Comparison of ENCODE assay signal across 8 mouse cellular contexts in the genomic region with DNA sequence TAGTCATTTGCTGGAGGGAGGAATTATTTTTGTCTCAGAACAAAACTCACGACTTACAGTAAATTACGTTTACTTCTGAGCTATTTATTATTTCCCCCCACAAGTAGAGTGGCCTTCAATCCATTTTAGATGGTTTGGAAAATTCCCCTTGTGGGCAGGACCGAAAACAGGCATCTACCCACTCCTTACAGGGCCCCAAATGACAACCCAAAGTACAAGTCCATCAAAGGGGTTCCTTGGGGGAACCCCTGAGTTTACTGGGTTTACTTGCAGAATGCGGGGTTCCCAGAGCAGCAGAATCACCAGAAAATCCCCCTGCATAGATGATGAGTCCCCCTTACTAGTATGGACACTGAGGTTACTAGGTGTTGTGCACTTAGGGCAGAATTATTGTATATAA. TPM values are rescaled to one million over a fixed set of nuclear protein-coding genes. Genes with fewer than 3 reads are reported as not detected.
DNase-seq lines count a peak whose midpoint lies in the region; ATAC-seq and TF ChIP-seq lines count a peak whose summit lies in the region.

No protein-coding gene starts in this region.

- H3K36me3 ChIP-seq in heart, embryonic 13.5 days: peaks cover 35% of the 10 kb centered on the region
- peaks cover 32 to 40% of the 10 kb centered on the region in 2 experiments for H3K36me3 ChIP-seq in CH12.LX (replicated peaks in 1 of 2; ENCODE audit: control insufficient read depth in 1 of 2, insufficient read depth in 1 of 2, low read length in 1 of 2)
- H3K36me3 ChIP-seq in forebrain, postnatal 0 days (ENCODE audit: insufficient read depth): peaks cover 33% of the 10 kb centered on the region
- peaks cover 27% of the 10 kb centered on the region for H3K36me3 ChIP-seq in liver, postnatal 0 days (replicated peaks; ENCODE audit: insufficient read depth, low read length)

- H3K27me3 ChIP-seq in heart, embryonic 13.5 days (replicated peaks): no peaks in the 10 kb centered on the region
- H3K27me3 ChIP-seq in CH12.LX (replicated peaks): no peaks in the 10 kb centered on the region
- H3K27me3 ChIP-seq in forebrain, postnatal 0 days (ENCODE audit: insufficient read depth, low read length): no peaks in the 10 kb centered on the region
- H3K27me3 ChIP-seq in liver, postnatal 0 days (ENCODE audit: insufficient read depth, low read length): no peaks in the 10 kb centered on the region

- WGBS in heart, embryonic 13.5 days: 38% methylated on average over 4 of the region's 4 CpGs
- WGBS in forebrain, postnatal 0 days: 36% methylated on average over 4 of the region's 4 CpGs
- 25% methylated on average over 4 of the region's 4 CpGs for WGBS in liver, postnatal 0 days (ENCODE audit: insufficient replicate concordance)

- in situ Hi-C loops in CH12.LX (cut with MboI; ENCODE audit: low pct_ligation_motif_present, low pct_unique_long_range_greater_than_20kb, low sequenced_read_pairs): loop anchor here (10.0 kb wide), 1 partner anchor 227 kb away; a partner anchor contains a TSS

- no peak for TF ChIP-seq CTCF in CH12.LX (conservative IDR thresholded peaks at IDR 0.05 in 1 of 2, IDR thresholded peaks at IDR 0.05 in 1 of 2; ENCODE audit: low read depth in 2 of 2, low read length in 2 of 2)
- no peak for TF ChIP-seq CTCF in forebrain, postnatal 0 days (IDR thresholded peaks at IDR 0.05; ENCODE audit: low read depth)
- TF ChIP-seq CTCF in liver, postnatal 0 days (IDR thresholded peaks at IDR 0.05; ENCODE audit: low read depth): no peak

- H3K4me1 ChIP-seq in heart, embryonic 13.5 days: peaks cover 17% of the 10 kb centered on the region
- peaks cover 11 to 40% of the 10 kb centered on the region in 2 experiments for H3K4me1 ChIP-seq in CH12.LX (ENCODE audit: control insufficient read depth in 1 of 2, insufficient read depth in 2 of 2)
- H3K4me1 ChIP-seq in forebrain, postnatal 0 days (ENCODE audit: insufficient read depth): no peaks in the 10 kb centered on the region
- H3K4me1 ChIP-seq in liver, postnatal 0 days (ENCODE audit: insufficient read depth): peaks cover 26% of the 10 kb centered on the region

- no peak for TF ChIP-seq RAD21 in CH12.LX (IDR thresholded peaks at IDR 0.05; ENCODE audit: low read depth, low read length)

- peak overlapping the region; percentile 80 for H3K4me2 ChIP-seq in heart, embryonic 13.5 days
- H3K4me2 ChIP-seq in CH12.LX (ENCODE audit: insufficient read depth, low read depth, poor library complexity, severe bottlenecking): peak overlapping the region; percentile 79
- peak overlapping the region; percentile 64 for H3K4me2 ChIP-seq in forebrain, postnatal 0 days (ENCODE audit: low read depth)
- H3K4me2 ChIP-seq in liver, postnatal 0 days (ENCODE audit: low read depth, low read length): peak overlapping the region; percentile 68

- DNase-seq in heart, adult 9 months (ENCODE audit: low spot score in 2 of 2): no peak
- no peak for DNase-seq in CH12.LX (ENCODE audit: extremely low read depth)
- DNase-seq in forebrain, postnatal 0 days: no peak
- no peak for DNase-seq in liver, postnatal 0 days
- no peak for DNase-seq in right cerebral cortex, postnatal 14 days
- DNase-seq in B cell, adult 2 months: no peak
- DNase-seq in retina, postnatal 1 day: no peak

- dilution Hi-C loops in CH12.LX (cut with MboI; ENCODE audit: extremely low pct_ligation_motif_present, extremely low pct_unique_long_range_greater_than_20kb, low sequenced_read_pairs): no loop called here

- H3K27ac ChIP-seq in heart, embryonic 13.5 days (replicated peaks): 0 out of 2 replicates have a peak overlapping the region, but pooled peaks have one; percentile 69
- H3K27ac ChIP-seq in CH12.LX (ENCODE audit: insufficient read depth, low read depth): no peak overlapping the region
- H3K27ac ChIP-seq in forebrain, postnatal 0 days (ENCODE audit: low read depth, low read length): no peak overlapping the region
- H3K27ac ChIP-seq in liver, postnatal 0 days (ENCODE audit: low read depth): peak overlapping the region; percentile 81; the same call in 1 of the 2 replicates

- H3K4me3 ChIP-seq in heart, embryonic 13.5 days: peak overlapping the region; percentile 80
- H3K4me3 ChIP-seq in CH12.LX (replicated peaks in 1 of 3; ENCODE audit: low read depth in 2 of 3, low read length in 2 of 3, poor library complexity in 1 of 3): peak overlapping the region; percentile 83 to 99 (median 93)
- peak overlapping the region; percentile 92 for H3K4me3 ChIP-seq in forebrain, postnatal 0 days (ENCODE audit: low read depth, low read length)
- peak overlapping the region; percentile 94 for H3K4me3 ChIP-seq in liver, postnatal 0 days (ENCODE audit: low read depth, low read length)

- TF ChIP-seq EP300 in CH12.LX (IDR thresholded peaks at IDR 0.05; ENCODE audit: low read length): no peak
- no peak for TF ChIP-seq EP300 in liver, postnatal 0 days (IDR thresholded peaks at IDR 0.05; ENCODE audit: low read depth)

- TF ChIP-seq POLR2A in CH12.LX (IDR thresholded peaks at IDR 0.05; ENCODE audit: low read depth, low read length): no peak

- no peak for ATAC-seq in heart, embryonic 13.5 days (ENCODE audit: extremely low read depth, insufficient number of reproducible peaks, low FRiP score, low TSS enrichment)
- no peak for ATAC-seq in forebrain, postnatal 0 days
- ATAC-seq in liver, postnatal 0 days: no peak

- H3K79me2 ChIP-seq in CH12.LX (replicated peaks; ENCODE audit: control insufficient read depth, extremely low read depth, insufficient read depth, poor library complexity, severe bottlenecking): no peaks in the 10 kb centered on the region

- peak overlapping the region; percentile 87 for H3K9ac ChIP-seq in heart, embryonic 13.5 days
- peak overlapping the region; percentile 52; the same call in 1 of the 2 replicates for H3K9ac ChIP-seq in CH12.LX (ENCODE audit: insufficient read depth, low read depth)
- H3K9ac ChIP-seq in forebrain, postnatal 0 days: peak overlapping the region; percentile 74
- peak overlapping the region; percentile 81 for H3K9ac ChIP-seq in liver, postnatal 0 days (replicated peaks)

- no peaks in the 10 kb centered on the region for H3K9me3 ChIP-seq in heart, embryonic 13.5 days
- H3K9me3 ChIP-seq in CH12.LX (replicated peaks; ENCODE audit: low read length): no peaks in the 10 kb centered on the region
- no peaks in the 10 kb centered on the region for H3K9me3 ChIP-seq in forebrain, postnatal 0 days (ENCODE audit: low read length)
- H3K9me3 ChIP-seq in liver, postnatal 0 days (ENCODE audit: low read length): no peaks in the 10 kb centered on the region

TF ChIP-seq in CH12.LX, 34 proteins besides CTCF, POLR2A, EP300 and RAD21 (continues in another document):
- no peak for TF ChIP-seq ETS1 (conservative IDR thresholded peaks at IDR 0.05; ENCODE audit: low read depth, low read length)
- TF ChIP-seq ELF1 (IDR thresholded peaks at IDR 0.05; ENCODE audit: low read depth, low read length): no peak
- no peak for TF ChIP-seq JUND (conservative IDR thresholded peaks at IDR 0.05; ENCODE audit: low read depth, low read length)
- TF ChIP-seq E2F4 (IDR thresholded peaks at IDR 0.05; ENCODE audit: insufficient replicate concordance, low read depth, low read length): no peak
- TF ChIP-seq ZMIZ1 (IDR thresholded peaks at IDR 0.05; ENCODE audit: low read depth, low read length): no peak
- TF ChIP-seq ZKSCAN1 (IDR thresholded peaks at IDR 0.05; ENCODE audit: borderline replicate concordance, low read depth, low read length): no peak
- TF ChIP-seq NELFE (IDR thresholded peaks at IDR 0.05; ENCODE audit: low read depth, low read length): no peak
- TF ChIP-seq ZNF384 (IDR thresholded peaks at IDR 0.05; ENCODE audit: low read depth, low read length): no peak
- TF ChIP-seq RCOR1 (conservative IDR thresholded peaks at IDR 0.05; ENCODE audit: low read depth, low read length): no peak
- no peak for TF ChIP-seq TBP (conservative IDR thresholded peaks at IDR 0.05; ENCODE audit: low read depth, low read length)
- no peak for TF ChIP-seq MEF2A (IDR thresholded peaks at IDR 0.05; ENCODE audit: borderline replicate concordance, low read depth, low read length)
- no peak for TF ChIP-seq CHD1 (IDR thresholded peaks at IDR 0.05; ENCODE audit: low read depth, low read length)

RNA-seq across cellular contexts. Expression of a gene that starts 0.8 kb away (rescaled TPM):
- 25.0 and 28.8 TPM in 2 replicates for polyA plus RNA-seq in heart, embryonic 13.5 days (2015; fragmentation: Nextera tagmentation; extraction: Ambion mirVana)
- total RNA-seq in CH12.LX (2012; rRNA removed) (18.3 and 20.3 TPM in 2 replicates), CH12.LX (2014; rRNA removed) (16.4 and 16.5 TPM in 2 replicates)
- 27.4 and 27.8 TPM in 2 replicates for polyA plus RNA-seq in CH12.LX (2012; ENCODE audit: insufficient read length, low read depth)
- 53.0 and 54.6 TPM in 2 replicates for total RNA-seq in forebrain, postnatal 0 days (2014; rRNA removed)
- polyA plus RNA-seq in forebrain, postnatal 0 days (2015; fragmentation: Nextera tagmentation; extraction: Ambion mirVana): 38.9 and 42.0 TPM in 2 replicates
- 12.0 and 13.2 TPM in 2 replicates for polyA plus RNA-seq in liver, postnatal 0 days (2015; fragmentation: Nextera tagmentation; extraction: Ambion mirVana)

RNA-seq across cellular contexts. Expression of a gene that starts 10.8 kb away (rescaled TPM):
- polyA plus RNA-seq in heart, embryonic 13.5 days (2015; fragmentation: Nextera tagmentation; extraction: Ambion mirVana): 526 and 595 TPM in 2 replicates
- total RNA-seq in CH12.LX (2012; rRNA removed) (108 and 122 TPM in 2 replicates), CH12.LX (2014; rRNA removed) (260 and 300 TPM in 2 replicates)
- polyA plus RNA-seq in CH12.LX (2012; ENCODE audit: insufficient read length, low read depth): 200 and 201 TPM in 2 replicates
- total RNA-seq in forebrain, postnatal 0 days (2014; rRNA removed): 143 and 190 TPM in 2 replicates
- 432 and 524 TPM in 2 replicates for polyA plus RNA-seq in forebrain, postnatal 0 days (2015; fragmentation: Nextera tagmentation; extraction: Ambion mirVana)
- polyA plus RNA-seq in liver, postnatal 0 days (2015; fragmentation: Nextera tagmentation; extraction: Ambion mirVana): 286 and 297 TPM in 2 replicates

RNA-seq across cellular contexts. Expression of a gene that starts 11.2 kb away (rescaled TPM):
- 12.6 and 12.7 TPM in 2 replicates for polyA plus RNA-seq in heart, embryonic 13.5 days (2015; fragmentation: Nextera tagmentation; extraction: Ambion mirVana)
- total RNA-seq in CH12.LX (2012; rRNA removed): 17.8 and 22.7 TPM in 2 replicates
- 11.8 and 12.7 TPM in 2 replicates for total RNA-seq in CH12.LX (2014; rRNA removed)
- 21.5 and 22.6 TPM in 2 replicates for polyA plus RNA-seq in CH12.LX (2012; ENCODE audit: insufficient read length, low read depth)
- total RNA-seq in forebrain, postnatal 0 days (2014; rRNA removed): 5.6 and 5.7 TPM in 2 replicates
- 1.4 and 2.3 TPM in 2 replicates for polyA plus RNA-seq in forebrain, postnatal 0 days (2015; fragmentation: Nextera tagmentation; extraction: Ambion mirVana)
- polyA plus RNA-seq in liver, postnatal 0 days (2015; fragmentation: Nextera tagmentation; extraction: Ambion mirVana): 1.9 and 2.0 TPM in 2 replicates

RNA-seq across cellular contexts. Expression of a gene that starts 35.3 kb away (rescaled TPM):
- 15.2 and 16.1 TPM in 2 replicates for polyA plus RNA-seq in heart, embryonic 13.5 days (2015; fragmentation: Nextera tagmentation; extraction: Ambion mirVana)
- 5.6 and 5.7 TPM in 2 replicates for total RNA-seq in CH12.LX (2012; rRNA removed)
- 1.1 and 1.7 TPM in 2 replicates for total RNA-seq in CH12.LX (2014; rRNA removed)
- 1.2 and 1.6 TPM in 2 replicates for polyA plus RNA-seq in CH12.LX (2012; ENCODE audit: insufficient read length, low read depth)
- 74.7 and 80.1 TPM in 2 replicates for total RNA-seq in forebrain, postnatal 0 days (2014; rRNA removed)
- 147 and 207 TPM in 2 replicates for polyA plus RNA-seq in forebrain, postnatal 0 days (2015; fragmentation: Nextera tagmentation; extraction: Ambion mirVana)
- 7.9 and 8.2 TPM in 2 replicates for polyA plus RNA-seq in liver, postnatal 0 days (2015; fragmentation: Nextera tagmentation; extraction: Ambion mirVana)

Comparison
In these comparisons a context has a peak if more than half of its experiments do, and no peak if none do; other contexts are left out.
1. H3K27ac ChIP-seq: peak in heart, embryonic 13.5 days (single experiment) and liver, postnatal 0 days (single experiment); none in CH12.LX (single experiment) and forebrain, postnatal 0 days (single experiment).
2. Peak in every context shown above with its lines, with median percentiles within 50 percentile points of each other: H3K4me2 ChIP-seq, H3K4me3 ChIP-seq and H3K9ac ChIP-seq.